In genomic region chrX:11806896-11807252, GRCm38 (mm10) we compare ENCODE assay signal across 9 mouse cellular contexts.
DNase-seq lines count a peak whose midpoint lies in the region; ATAC-seq and TF ChIP-seq lines count a peak whose summit lies in the region.
"Had no signal": no experiment of that assay in that cellular context is flagged by ENCODE, and none has a peak within 500 bp of the region (broad histone marks: within the 10 kb centered on the region; RNA-seq: fewer than 3 reads in every experiment).

No protein-coding gene starts in this region.

- H3K4me2 ChIP-seq in heart, embryonic 11.5 days: peak overlapping the region; percentile 71
- peak overlapping the region; percentile 64 for H3K4me2 ChIP-seq in forebrain, embryonic 13.5 days
- H3K4me2 ChIP-seq in liver, embryonic 15.5 days: peak overlapping the region; percentile 62

- no peak overlapping the region for H3K27ac ChIP-seq in heart, embryonic 11.5 days (ENCODE audit: low read depth, low read length)
- peak overlapping the region; percentile 85 for H3K27ac ChIP-seq in forebrain, embryonic 13.5 days
- no peak overlapping the region for H3K27ac ChIP-seq in liver, embryonic 15.5 days (replicated peaks)

- no peak for ATAC-seq in heart, embryonic 11.5 days (replicated peaks; ENCODE audit: insufficient number of reproducible peaks, low FRiP score, low TSS enrichment)
- peak; percentile 19 for ATAC-seq in forebrain, embryonic 13.5 days
- no peak for ATAC-seq in liver, embryonic 15.5 days (ENCODE audit: insufficient read depth)

- 7% methylated on average over 22 of the region's 22 CpGs for WGBS in heart, embryonic 11.5 days (ENCODE audit: insufficient replicate concordance)
- WGBS in forebrain, embryonic 13.5 days: 6% methylated on average over 22 of the region's 22 CpGs
- 8% methylated on average over 22 of the region's 22 CpGs for WGBS in liver, embryonic 15.5 days (ENCODE audit: insufficient replicate concordance)

- H3K36me3 ChIP-seq in heart, embryonic 11.5 days (ENCODE audit: control insufficient read depth, insufficient read depth, low read length): no peaks in the 10 kb centered on the region
- no peaks in the 10 kb centered on the region for H3K36me3 ChIP-seq in E14TG2a.4 (ENCODE audit: insufficient read depth, low read length)
- no peaks in the 10 kb centered on the region for H3K36me3 ChIP-seq in forebrain, embryonic 13.5 days (ENCODE audit: poor library complexity, severe bottlenecking)
- no peaks in the 10 kb centered on the region for H3K36me3 ChIP-seq in liver, embryonic 15.5 days (replicated peaks)
- H3K36me3 ChIP-seq: G1E had no signal

- H3K4me1 ChIP-seq in heart, embryonic 11.5 days (ENCODE audit: control insufficient read depth, insufficient read depth, low read length): 0 out of 2 replicates have a peak, but pooled peaks cover 6% of the 10 kb centered on the region
- peaks cover 32% of the 10 kb centered on the region for H3K4me1 ChIP-seq in E14TG2a.4 (replicated peaks; ENCODE audit: low read depth, low read length)
- H3K4me1 ChIP-seq in forebrain, embryonic 13.5 days: peaks cover 31% of the 10 kb centered on the region
- no peaks in the 10 kb centered on the region for H3K4me1 ChIP-seq in liver, embryonic 15.5 days (replicated peaks)

- DNase-seq in heart, adult 8-10 months (ENCODE audit: low spot score): no peak
- no peak for DNase-seq in gastrocnemius, postnatal 10 days
- DNase-seq in adrenal gland, adult 18-20 months (ENCODE audit: low spot score in 2 of 2): no peak
- DNase-seq in layer of hippocampus, postnatal 10 days (ENCODE audit: low spot score in 2 of 2): no peak

- H3K9me3 ChIP-seq in heart, embryonic 11.5 days (replicated peaks; ENCODE audit: control insufficient read depth, low read length): no peaks in the 10 kb centered on the region
- H3K9me3 ChIP-seq in E14TG2a.4 (ENCODE audit: low read length): peaks cover 9% of the 10 kb centered on the region
- no peaks in the 10 kb centered on the region for H3K9me3 ChIP-seq in forebrain, embryonic 13.5 days (replicated peaks)
- no peaks in the 10 kb centered on the region for H3K9me3 ChIP-seq in liver, embryonic 15.5 days (replicated peaks)
- H3K9me3 ChIP-seq: G1E had no signal

- peaks cover 42% of the 10 kb centered on the region for H3K27me3 ChIP-seq in heart, embryonic 11.5 days (ENCODE audit: control insufficient read depth, insufficient read depth, low read length)
- H3K27me3 ChIP-seq in E14TG2a.4 (ENCODE audit: insufficient read depth, low read length): peaks cover 54% of the 10 kb centered on the region
- peaks cover 58% of the 10 kb centered on the region for H3K27me3 ChIP-seq in forebrain, embryonic 13.5 days
- peaks cover 60% of the 10 kb centered on the region for H3K27me3 ChIP-seq in liver, embryonic 15.5 days

- H3K4me3 ChIP-seq in heart, embryonic 11.5 days (ENCODE audit: low read depth, low read length): peak overlapping the region; percentile 41
- H3K4me3 ChIP-seq in E14TG2a.4 (replicated peaks; ENCODE audit: low read length): peak overlapping the region; percentile 71
- peak overlapping the region; percentile 33 for H3K4me3 ChIP-seq in forebrain, embryonic 13.5 days
- H3K4me3 ChIP-seq in liver, embryonic 15.5 days (replicated peaks): peak overlapping the region; percentile 46

- no peak for TF ChIP-seq CTCF in E14TG2a.4 (conservative IDR thresholded peaks at IDR 0.05; ENCODE audit: low read length)

- peak overlapping the region; percentile 66 for H3K9ac ChIP-seq in heart, embryonic 11.5 days (ENCODE audit: low read depth, low read length)
- peak overlapping the region; percentile 62 for H3K9ac ChIP-seq in forebrain, embryonic 13.5 days
- no peak overlapping the region for H3K9ac ChIP-seq in liver, embryonic 15.5 days
